Mouse (Mus musculus) adipocyte (in vitro differentiated cells): ENCODE data around the gene Usp19.

ENCODE experiments used
- DNase-seq: peaks from one replicate; pipeline ENCODE4 v3.0.0-alpha.2; 2016; ENCODE audit warnings: low spot score

Usp19 gene

DNA sequence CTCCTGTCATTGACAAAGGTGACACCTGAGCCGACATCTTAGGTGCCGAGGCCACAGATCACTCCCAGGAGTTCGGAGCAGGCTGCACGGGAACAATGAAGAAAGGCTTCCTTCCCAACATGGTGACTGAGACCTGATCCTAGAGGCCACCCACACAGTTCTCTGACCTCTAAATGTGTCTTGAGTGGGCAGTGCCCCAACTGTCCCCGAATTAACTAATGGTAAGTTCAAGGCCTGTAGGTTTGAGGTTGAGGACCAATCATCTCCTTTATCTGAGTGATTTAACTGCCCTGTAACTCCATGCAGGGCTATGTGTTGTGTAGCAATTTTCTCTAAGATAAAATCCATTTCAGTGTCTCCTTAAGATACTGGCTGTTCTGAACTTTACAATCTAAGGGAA, 21.0 kb upstream of the Usp19 start:
- no peak for DNase-seq

- no peak for DNase-seq
Measured at GRCm38 (mm10) chr9:108469845-108470244, 20.6 kb upstream of the Usp19 start.

- DNase-seq, result no peak
Measured at GRCm38 (mm10) chr9:108474528-108474927, 15.9 kb upstream of the Usp19 start.

DNA sequence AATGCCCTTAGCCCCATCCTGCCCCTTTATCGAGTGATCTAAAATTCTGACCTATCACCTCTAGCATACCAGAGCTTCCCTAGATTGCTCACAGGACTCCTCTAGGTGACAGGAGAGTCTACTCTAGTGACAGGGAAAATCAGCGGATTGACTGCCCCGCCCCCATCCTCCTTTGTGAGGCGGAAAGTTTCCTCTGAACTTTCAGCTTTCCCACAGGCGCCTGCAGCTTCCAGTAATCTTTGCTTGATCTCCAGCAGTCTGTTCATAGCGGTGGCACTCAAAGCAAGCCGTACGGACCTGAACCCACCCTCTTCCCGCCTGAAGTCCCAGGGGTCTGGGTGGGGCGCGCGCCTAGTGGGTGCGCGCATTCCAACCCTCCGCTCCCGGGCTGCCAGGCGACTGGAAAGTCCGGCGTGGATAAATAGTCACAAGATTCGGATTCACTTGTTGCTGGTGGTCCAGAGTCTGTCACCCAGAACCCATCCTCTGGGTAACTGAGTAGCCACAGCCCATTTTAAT, 11.7 kb upstream of the Usp19 start:
- peak; percentile 61 for DNase-seq

GRCm38 (mm10) chr9:108479241-108479640, 11.2 kb upstream of the Usp19 start:
- DNase-seq, result no peak

DNA sequence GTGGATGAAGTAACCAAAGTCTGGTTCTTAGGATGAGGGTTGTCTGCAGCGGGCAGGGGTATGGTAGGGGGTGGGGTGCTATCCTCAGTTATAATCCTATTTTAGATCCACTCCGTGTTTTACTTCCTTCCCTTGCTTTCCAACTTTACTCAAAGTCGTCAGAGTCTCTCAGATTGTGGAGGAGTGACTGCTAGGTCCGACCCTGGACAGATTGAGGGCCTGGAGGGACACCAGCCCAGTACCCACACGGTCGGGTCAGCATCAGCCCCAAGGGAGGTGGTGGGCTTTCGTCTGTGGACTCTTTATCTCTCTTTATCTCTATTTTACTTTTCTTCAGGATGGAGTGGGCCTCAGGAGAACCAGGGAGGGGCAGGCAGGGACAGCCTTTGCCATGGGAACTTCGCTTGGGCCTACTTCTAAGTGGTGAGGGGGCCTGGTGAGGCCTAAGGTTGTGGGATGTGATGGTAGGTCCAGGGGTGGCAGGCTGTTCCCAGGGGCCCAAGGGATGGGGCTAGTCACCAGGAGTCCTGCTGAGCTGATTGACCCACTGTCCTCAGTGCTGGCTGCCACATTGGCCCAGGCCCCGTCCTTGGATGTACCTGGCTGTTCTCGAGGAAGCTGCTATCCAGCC, 10.6 kb upstream of the Usp19 start, which contains the start of gene Lamb2:
Lamb2 (plus strand) TSS at position 16 of the 631 bp plus-strand sequence.
- peak; percentile 74 for DNase-seq

DNA sequence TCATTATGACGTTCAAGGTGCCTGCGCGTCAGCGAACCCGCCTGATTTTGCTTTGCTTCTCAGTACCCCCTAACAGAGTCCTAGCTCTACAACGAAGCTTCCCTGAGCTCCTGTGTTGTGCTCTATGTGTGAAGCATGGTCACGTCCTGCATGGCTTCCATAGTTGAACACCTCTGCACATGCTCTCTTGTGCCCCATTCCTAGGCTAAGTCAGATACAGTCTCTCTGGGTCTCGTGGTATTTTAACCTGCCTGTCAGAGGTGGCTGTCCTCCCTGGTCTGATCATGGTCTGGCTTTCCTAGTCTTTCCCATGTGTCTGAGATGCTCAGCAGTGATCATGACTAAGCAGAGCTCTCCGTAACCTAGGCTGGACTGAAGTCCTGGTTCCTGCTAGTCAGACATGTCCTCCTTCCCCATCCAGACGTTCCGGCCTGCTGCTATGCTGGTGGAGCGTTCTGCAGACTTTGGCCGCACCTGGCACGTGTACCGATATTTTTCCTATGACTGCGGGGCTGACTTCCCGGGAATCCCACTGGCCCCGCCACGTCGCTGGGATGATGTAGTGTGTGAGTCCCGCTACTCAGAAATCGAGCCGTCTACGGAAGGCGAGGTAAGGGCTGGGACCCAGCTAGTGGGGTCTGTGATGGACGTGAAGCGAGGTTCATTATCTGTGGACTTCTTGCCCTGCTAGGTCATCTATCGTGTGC, 9.4 kb upstream of the Usp19 start:
- no peak for DNase-seq

DNA sequence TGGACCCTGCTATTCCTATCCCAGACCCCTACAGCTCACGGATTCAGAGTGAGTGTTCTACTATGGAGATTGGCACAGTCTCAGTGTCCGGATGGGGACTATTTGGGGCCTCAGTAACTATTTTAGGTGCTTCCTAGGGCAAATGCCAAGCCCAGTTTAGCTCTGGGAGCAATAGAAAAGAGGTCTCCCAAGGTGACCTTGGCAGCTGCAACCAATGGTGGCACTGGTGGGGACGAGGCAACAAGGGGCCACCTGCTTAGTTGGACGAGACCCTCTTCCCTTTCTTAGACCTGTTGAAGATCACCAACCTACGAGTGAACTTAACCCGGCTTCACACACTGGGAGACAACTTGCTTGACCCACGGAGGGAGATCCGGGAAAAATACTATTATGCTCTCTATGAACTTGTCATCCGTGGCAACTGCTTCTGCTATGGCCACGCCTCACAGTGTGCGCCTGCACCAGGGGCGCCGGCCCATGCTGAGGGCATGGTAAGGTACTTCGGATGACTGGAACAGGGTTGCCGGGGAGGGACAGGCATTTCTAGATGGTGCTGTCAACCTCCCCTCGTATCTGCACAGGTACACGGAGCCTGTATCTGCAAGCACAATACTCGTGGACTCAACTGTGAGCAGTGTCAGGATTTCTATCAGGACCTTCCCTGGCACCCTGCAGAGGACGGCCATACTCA, 8.7 kb upstream of the Usp19 start:
- no peak for DNase-seq

DNA sequence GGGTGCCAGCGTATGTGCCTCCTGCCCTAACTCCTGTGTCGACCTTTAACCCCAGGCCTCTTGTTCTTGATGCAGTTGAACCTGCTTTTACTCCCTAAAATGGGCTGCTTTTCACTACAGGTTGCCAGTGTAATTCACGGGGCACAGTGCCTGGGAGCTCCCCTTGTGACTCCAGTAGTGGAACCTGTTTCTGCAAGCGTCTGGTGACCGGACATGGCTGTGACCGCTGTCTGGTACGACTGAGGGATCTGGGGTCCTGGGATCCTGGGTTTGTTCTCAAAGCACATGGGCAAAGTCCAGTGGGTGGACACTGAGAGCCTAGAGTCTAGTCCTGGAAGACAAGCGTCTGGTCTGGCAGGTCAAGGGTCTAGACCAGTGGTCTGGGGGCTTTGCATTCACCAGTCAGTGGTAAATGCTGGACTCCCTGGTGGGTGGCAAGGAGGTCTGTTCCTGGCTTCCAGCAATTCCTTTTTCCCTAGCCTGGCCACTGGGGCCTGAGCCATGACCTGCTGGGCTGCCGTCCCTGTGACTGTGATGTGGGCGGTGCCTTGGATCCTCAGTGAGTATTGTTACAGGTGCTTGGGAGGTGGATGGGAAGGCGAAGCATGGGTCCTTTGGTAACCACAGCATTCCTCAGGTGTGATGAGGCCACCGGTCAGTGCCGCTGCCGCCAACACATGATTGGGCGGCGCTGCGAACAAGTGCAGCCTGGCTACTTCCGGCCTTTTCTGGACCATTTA, 7.2 kb upstream of the Usp19 start:
- no peak for DNase-seq

GRCm38 (mm10) chr9:108484021-108484420, 6.4 kb upstream of the Usp19 start:
- DNase-seq, result no peak

GRCm38 (mm10) chr9:108485301-108485875, 5.0 kb upstream of the Usp19 start:
- DNase-seq, result no peak

DNA sequence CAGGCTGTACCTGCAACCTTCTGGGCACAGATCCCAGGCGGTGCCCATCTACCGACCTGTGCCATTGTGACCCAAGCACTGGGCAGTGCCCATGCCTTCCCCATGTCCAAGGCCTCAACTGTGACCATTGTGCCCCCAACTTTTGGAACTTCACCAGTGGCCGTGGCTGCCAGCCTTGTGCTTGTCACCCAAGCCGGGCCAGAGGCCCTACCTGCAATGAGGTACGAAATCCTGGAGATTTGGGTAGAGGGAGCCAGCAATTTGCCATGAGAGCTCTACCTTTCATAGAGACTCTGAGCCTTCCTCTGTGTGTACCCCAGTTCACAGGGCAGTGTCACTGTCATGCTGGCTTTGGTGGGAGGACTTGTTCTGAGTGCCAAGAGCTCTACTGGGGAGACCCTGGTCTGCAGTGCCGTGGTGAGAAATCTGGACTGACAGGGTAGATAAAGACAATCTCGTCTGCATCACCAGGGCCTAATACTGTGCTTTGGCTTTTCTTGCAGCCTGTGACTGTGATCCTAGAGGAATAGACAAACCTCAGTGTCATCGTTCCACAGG, 3.4 kb upstream of the Usp19 start:
- DNase-seq, result no peak

- DNase-seq, result no peak
Measured at GRCm38 (mm10) chr9:108488403-108488802, 2.0 kb upstream of the Usp19 start.

GRCm38 (mm10) chr9:108489215-108489614, 1.2 kb upstream of the Usp19 start:
- DNase-seq, result no peak

- no peak for DNase-seq
Measured at GRCm38 (mm10) chr9:108489702-108490558, 472 bp upstream of the Usp19 start.

DNA sequence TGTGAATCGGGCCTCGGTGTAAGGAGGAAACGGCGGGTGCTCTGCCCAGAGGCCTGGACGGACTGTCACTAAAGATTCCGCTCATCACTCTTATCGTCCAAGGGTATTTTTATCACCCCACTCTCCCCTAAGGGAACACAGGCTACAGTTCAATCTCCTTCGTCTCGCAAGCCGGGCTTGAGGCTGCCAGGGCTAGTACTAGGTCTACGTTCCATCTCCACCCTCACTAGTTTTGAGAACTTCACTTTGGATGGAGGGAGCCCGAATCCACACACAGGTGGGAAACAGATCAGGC, 831 bp downstream of the Usp19 start:
- no peak for DNase-seq

GRCm38 (mm10) chr9:108492043-108492750, 1.8 kb downstream of the Usp19 start:
- peak; percentile 79 for DNase-seq

- DNase-seq, result no peak
Measured at GRCm38 (mm10) chr9:108493246-108493645, 2.8 kb downstream of the Usp19 start.

DNA sequence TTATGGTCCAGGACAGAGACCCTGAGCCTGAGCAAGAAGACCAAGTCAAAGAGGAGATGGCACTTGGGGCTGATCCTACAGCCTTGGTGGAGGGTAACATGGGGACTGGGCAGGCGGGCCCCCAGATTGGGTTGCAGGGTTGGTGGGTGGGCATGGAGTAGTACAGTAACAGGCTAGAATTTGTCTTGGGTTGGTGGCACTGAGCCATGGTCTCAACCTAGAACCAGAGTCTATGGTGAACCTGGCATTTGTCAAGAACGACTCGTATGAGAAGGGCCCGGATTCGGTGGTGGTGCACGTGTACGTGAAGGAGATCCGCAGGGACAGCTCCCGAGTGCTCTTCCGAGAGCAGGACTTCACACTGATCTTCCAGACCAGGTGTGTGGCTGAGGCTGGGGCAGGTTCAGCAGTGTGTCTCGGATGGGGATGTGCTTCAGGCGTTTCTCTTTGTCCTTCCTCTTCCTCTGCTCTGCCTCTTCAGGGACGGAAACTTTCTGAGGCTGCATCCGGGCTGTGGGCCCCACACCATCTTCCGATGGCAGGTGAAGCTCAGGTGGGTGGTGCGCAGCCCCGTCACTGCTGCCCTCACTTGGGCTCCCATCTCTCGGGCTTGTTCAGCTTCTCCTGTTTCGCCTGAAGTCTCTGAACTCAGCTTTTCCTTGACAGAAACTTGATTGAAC, 3.9 kb downstream of the Usp19 start:
- DNase-seq, result no peak

DNA sequence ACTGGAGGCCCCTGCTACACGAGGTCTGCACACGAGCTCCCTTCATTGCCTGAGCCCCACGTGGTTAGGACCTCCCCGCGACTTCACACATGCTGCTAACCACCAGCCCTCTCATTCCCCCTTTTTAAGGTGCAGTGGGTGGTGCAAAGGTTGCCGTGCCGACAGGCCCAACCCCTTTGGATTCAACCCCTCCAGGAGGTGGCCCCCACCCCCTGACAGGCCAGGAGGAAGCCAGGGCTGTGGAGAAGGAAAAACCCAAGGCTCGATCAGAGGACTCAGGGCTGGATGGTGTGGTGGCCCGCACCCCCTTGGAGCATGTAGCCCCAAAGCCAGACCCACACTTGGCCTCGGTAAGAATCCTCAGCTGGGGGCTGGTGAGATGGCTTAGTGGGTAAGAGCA, 4.5 kb downstream of the Usp19 start:
- no peak for DNase-seq
